Mouse (Mus musculus) layer of hippocampus, adult 8-10 months (tissue): ENCODE measurements around the gene Socs7. TPM values are rescaled to one million over a fixed set of nuclear protein-coding genes. Genes with fewer than 3 reads are reported as not detected.

Source experiments
- DNase-seq, 2 experiments: peaks; one replicate each; pipeline ENCODE4 v3.0.0; 2022; ENCODE audit warnings: low spot score in 2 of 2
- total RNA-seq, 4 experiments: library from RNA; stranded (reverse); gene quantifications; 2 replicates each; pipeline ENCODE4 v1.2.4; 2022

Gene Socs7
- total RNA-seq, 4 experiments from 2014 or later, result 71.5 to 89.3 (median 79.6) TPM

GRCm38 (mm10) chr11:97387811-97388210, 25.5 kb downstream of the Socs7 start:
- no peak for DNase-seq

- no peak for DNase-seq
Measured at GRCm38 (mm10) chr11:97389127-97389526, 26.8 kb downstream of the Socs7 start.

- no peak for DNase-seq
Measured at GRCm38 (mm10) chr11:97393658-97394057, 31.3 kb downstream of the Socs7 start.

- no peak for DNase-seq
Measured at GRCm38 (mm10) chr11:97394146-97394545, 31.8 kb downstream of the Socs7 start.

GRCm38 (mm10) chr11:97398506-97398905, 36.2 kb downstream of the Socs7 start:
- no peak for DNase-seq

GRCm38 (mm10) chr11:97399958-97400710, 37.8 kb downstream of the Socs7 start:
- DNase-seq, result peak; percentile 81 to 82

GRCm38 (mm10) chr11:97401082-97401481, 38.7 kb downstream of the Socs7 start:
- peak; percentile 62 to 68 for DNase-seq

- DNase-seq, result no peak
Measured at GRCm38 (mm10) chr11:97401686-97402435, 39.5 kb downstream of the Socs7 start.

GRCm38 (mm10) chr11:97402746-97403145, 40.4 kb downstream of the Socs7 start:
- DNase-seq, result no peak

GRCm38 (mm10) chr11:97403614-97404183, 41.3 kb downstream of the Socs7 start:
- no peak for DNase-seq

- DNase-seq, result no peak
Measured at GRCm38 (mm10) chr11:97404184-97404760, 41.9 kb downstream of the Socs7 start.

- DNase-seq, result no peak
Measured at GRCm38 (mm10) chr11:97404761-97405190, 42.4 kb downstream of the Socs7 start.

GRCm38 (mm10) chr11:97406094-97406951, 44.0 kb downstream of the Socs7 start:
- DNase-seq, result no peak

GRCm38 (mm10) chr11:97407456-97407855, 45.1 kb downstream of the Socs7 start:
- DNase-seq, result no peak

GRCm38 (mm10) chr11:97408171-97408570, 45.8 kb downstream of the Socs7 start:
- DNase-seq, result peak in 1 of 2 experiments; percentile 80

GRCm38 (mm10) chr11:97410958-97411357, 48.6 kb downstream of the Socs7 start:
- no peak for DNase-seq

- no peak for DNase-seq
Measured at GRCm38 (mm10) chr11:97412117-97412516, 49.8 kb downstream of the Socs7 start.

GRCm38 (mm10) chr11:97412808-97413347, 50.5 kb downstream of the Socs7 start:
- no peak for DNase-seq

GRCm38 (mm10) chr11:97415330-97415711, 53.0 kb downstream of the Socs7 start, which contains the start of gene Arhgap23:
TSS of gene Arhgap23 (plus strand) at chr11:97415533.
- DNase-seq, result no peak
